Mouse (Mus musculus): ENCODE results near the gene Stk11. TPM values are rescaled to one million over a fixed set of nuclear protein-coding genes. Genes with fewer than 3 reads are reported as not detected.

The Stk11 gene
- polyA plus RNA-seq, 1 experiment from 2014 or later, result 16.1 TPM

GRCm38 (mm10) chr10:80080396-80081070 lies 35.1 kb upstream of the Stk11 start:
- no peaks in the 10 kb centered on the region for H3K9me3 ChIP-seq (replicated peaks)
- H3K4me3 ChIP-seq, result no peak overlapping the region
- WGBS, result 87% methylated on average over 16 of the region's 16 CpGs
- peaks cover 79% of the 10 kb centered on the region for H3K36me3 ChIP-seq
- H3K27ac ChIP-seq, result no peak overlapping the region
- DNase-seq (ENCODE audit: low spot score), result no peak
- peaks cover 7% of the 10 kb centered on the region for H3K4me1 ChIP-seq
- no peaks in the 10 kb centered on the region for H3K27me3 ChIP-seq (ENCODE audit: low read depth, poor library complexity, severe bottlenecking)

GRCm38 (mm10) chr10:80081075-80081474 lies 34.5 kb upstream of the Stk11 start:
- 82% methylated on average over 3 of the region's 3 CpGs for WGBS
- no peaks in the 10 kb centered on the region for H3K27me3 ChIP-seq (ENCODE audit: low read depth, poor library complexity, severe bottlenecking)
- H3K36me3 ChIP-seq, result peaks cover 82% of the 10 kb centered on the region
- peaks cover 2% of the 10 kb centered on the region for H3K4me1 ChIP-seq
- no peak overlapping the region for H3K27ac ChIP-seq
- H3K9me3 ChIP-seq (replicated peaks), result no peaks in the 10 kb centered on the region
- H3K4me3 ChIP-seq, result no peak overlapping the region
- DNase-seq (ENCODE audit: low spot score), result no peak

DNA sequence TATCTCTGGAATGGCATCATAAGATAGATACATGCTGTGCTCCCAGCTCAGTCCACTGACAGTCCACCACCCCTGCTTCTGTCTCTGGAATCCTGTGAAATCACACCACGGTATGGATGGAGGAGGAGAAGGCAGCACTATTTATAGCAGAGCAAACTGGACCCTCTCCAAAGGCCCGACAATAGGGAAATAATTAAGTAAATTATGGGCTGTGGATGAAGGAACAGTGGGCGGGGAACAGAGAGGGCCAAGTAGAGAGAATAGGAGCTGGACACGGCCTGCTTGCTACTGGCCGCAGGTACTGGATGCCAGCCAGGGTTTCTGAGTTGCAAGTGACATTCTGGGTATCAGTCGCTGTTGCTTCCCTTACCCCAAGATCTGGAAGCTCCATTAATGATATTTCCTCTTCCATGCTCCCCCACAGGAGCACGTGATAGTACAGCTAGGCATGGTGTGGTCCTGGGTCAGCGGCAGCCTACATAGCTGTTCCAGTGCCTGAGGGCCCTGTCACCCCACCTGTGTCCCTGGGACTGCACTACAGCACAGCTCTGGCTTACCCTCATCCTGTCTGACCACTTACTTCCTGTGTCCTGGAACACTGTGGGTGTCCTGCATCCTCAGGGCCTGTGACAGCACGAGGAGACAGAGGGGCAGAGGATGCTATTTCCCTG lies 30.7 kb upstream of the Stk11 start:
- WGBS, result 84% methylated on average over 9 of the region's 9 CpGs
- H3K4me3 ChIP-seq, result no peak overlapping the region
- no peaks in the 10 kb centered on the region for H3K27me3 ChIP-seq (ENCODE audit: low read depth, poor library complexity, severe bottlenecking)
- DNase-seq (ENCODE audit: low spot score), result no peak
- H3K36me3 ChIP-seq, result peaks cover 64% of the 10 kb centered on the region
- H3K9me3 ChIP-seq (replicated peaks), result no peaks in the 10 kb centered on the region
- H3K27ac ChIP-seq, result no peak overlapping the region
- H3K4me1 ChIP-seq, result peaks cover 7% of the 10 kb centered on the region

GRCm38 (mm10) chr10:80086847-80087246 lies 28.8 kb upstream of the Stk11 start:
- Histone ChIP-seq H3K9me3 (replicated peaks) (no peaks in the 10 kb centered on the region), H3K4me3 (no peak overlapping the region), H3K36me3 (peaks cover 54% of the 10 kb centered on the region), H3K27me3 (ENCODE audit: low read depth, poor library complexity, severe bottlenecking) (no peaks in the 10 kb centered on the region), H3K4me1 (peaks cover 7% of the 10 kb centered on the region), H3K27ac (peak overlapping the region; percentile 31; the same call in 1 of the 2 replicates)
- DNase-seq (ENCODE audit: low spot score), result no peak
- 77% methylated on average over 3 of the region's 3 CpGs for WGBS

DNA sequence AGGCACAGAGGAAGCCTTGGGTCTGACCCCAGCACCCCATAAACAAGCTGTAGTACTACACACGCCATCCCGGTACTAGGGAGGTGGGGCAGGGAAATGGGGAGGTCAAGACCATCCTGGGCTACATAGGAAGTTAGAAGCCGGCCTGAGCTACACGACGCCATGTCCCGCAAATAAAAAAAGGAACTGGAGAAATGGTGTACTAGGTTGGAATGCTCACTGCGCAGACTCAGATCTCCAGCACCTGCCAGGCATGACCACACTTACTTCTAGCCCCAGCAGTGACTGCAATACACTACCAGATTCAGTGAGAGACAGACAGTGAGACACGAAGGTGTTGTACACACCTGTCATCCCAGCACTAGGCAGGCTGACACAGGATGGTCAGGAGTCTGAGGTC lies 28.1 kb upstream of the Stk11 start:
- 93% methylated on average over 8 of the region's 8 CpGs for WGBS
- H3K4me1 ChIP-seq, result peaks cover 7% of the 10 kb centered on the region
- H3K27ac ChIP-seq, result no peak overlapping the region
- no peaks in the 10 kb centered on the region for H3K9me3 ChIP-seq (replicated peaks)
- H3K36me3 ChIP-seq, result peaks cover 48% of the 10 kb centered on the region
- no peak for DNase-seq (ENCODE audit: low spot score)
- no peaks in the 10 kb centered on the region for H3K27me3 ChIP-seq (ENCODE audit: low read depth, poor library complexity, severe bottlenecking)
- H3K4me3 ChIP-seq, result no peak overlapping the region

GRCm38 (mm10) chr10:80089146-80089545 lies 26.5 kb upstream of the Stk11 start:
- Histone ChIP-seq H3K4me1 (peaks cover 7% of the 10 kb centered on the region), H3K36me3 (peaks cover 31% of the 10 kb centered on the region), H3K9me3 (replicated peaks) (no peaks in the 10 kb centered on the region), H3K4me3 (0 out of 2 replicates have a peak overlapping the region, but pooled peaks have one; percentile 5), H3K27me3 (ENCODE audit: low read depth, poor library complexity, severe bottlenecking) (no peaks in the 10 kb centered on the region), H3K27ac (no peak overlapping the region; the same call in 1 of the 2 replicates)
- DNase-seq (ENCODE audit: low spot score), result no peak
- WGBS, result 61% methylated on average over 4 of the region's 4 CpGs

DNA sequence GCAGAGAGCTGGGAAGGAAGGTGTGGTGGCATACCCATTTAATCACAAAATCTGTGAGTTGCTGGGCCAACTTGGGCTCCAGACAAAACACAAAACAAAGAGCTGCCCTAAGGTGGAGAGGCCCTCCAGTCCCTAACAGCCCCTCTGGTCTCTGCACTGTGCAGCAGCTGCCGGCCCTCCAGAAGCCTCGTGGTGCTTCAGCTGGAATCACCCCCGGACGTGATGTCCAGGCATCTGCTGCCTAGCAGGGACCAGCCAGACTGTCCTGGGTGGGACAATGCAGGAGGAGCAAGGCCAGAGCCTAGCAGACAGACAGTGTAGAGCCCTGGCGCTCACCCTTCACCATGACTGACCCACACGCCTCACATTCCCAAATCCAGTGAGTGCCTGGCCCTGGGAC lies 24.1 kb upstream of the Stk11 start:
- H3K9me3 ChIP-seq (replicated peaks), result no peaks in the 10 kb centered on the region
- DNase-seq (ENCODE audit: low spot score), result no peak
- H3K4me1 ChIP-seq, result peaks cover 13% of the 10 kb centered on the region
- H3K27ac ChIP-seq, result no peak overlapping the region
- H3K27me3 ChIP-seq (ENCODE audit: low read depth, poor library complexity, severe bottlenecking), result no peaks in the 10 kb centered on the region
- peaks cover 16% of the 10 kb centered on the region for H3K36me3 ChIP-seq
- WGBS, result 93% methylated on average over 6 of the region's 6 CpGs
- no peak overlapping the region for H3K4me3 ChIP-seq

DNA sequence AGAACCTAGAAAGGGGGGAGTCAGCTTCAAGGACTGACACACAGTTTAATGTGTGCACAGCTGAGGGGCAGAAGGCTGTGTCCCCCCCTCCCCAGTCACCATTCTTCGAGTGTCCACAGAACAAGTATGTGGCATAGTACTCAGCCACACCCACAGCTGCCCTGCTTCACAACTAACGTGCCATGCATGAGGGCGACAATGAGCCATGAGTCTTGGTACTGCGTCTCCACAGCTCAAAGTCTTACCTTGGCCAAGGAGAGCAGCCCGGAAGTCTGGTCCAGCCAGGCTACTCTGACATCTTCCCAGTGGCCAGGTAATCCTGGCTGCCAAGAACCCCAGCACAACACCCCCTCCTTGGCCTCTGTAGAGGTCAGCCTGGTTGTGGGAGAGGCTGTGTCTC lies 22.9 kb upstream of the Stk11 start:
- H3K4me1 ChIP-seq, result peaks cover 23% of the 10 kb centered on the region
- 90% methylated on average over 5 of the region's 5 CpGs for WGBS
- no peak for DNase-seq (ENCODE audit: low spot score)
- H3K4me3 ChIP-seq, result no peak overlapping the region
- H3K27me3 ChIP-seq (ENCODE audit: low read depth, poor library complexity, severe bottlenecking), result no peaks in the 10 kb centered on the region
- no peak overlapping the region for H3K27ac ChIP-seq
- H3K36me3 ChIP-seq, result peaks cover 16% of the 10 kb centered on the region
- no peaks in the 10 kb centered on the region for H3K9me3 ChIP-seq (replicated peaks)

- no peak overlapping the region for H3K27ac ChIP-seq
- DNase-seq (ENCODE audit: low spot score), result no peak
- H3K36me3 ChIP-seq, result peaks cover 16% of the 10 kb centered on the region
- no peak overlapping the region for H3K4me3 ChIP-seq
- WGBS, result 95% methylated on average over 6 of the region's 6 CpGs
- H3K9me3 ChIP-seq (replicated peaks), result no peaks in the 10 kb centered on the region
- peaks cover 30% of the 10 kb centered on the region for H3K4me1 ChIP-seq
- no peaks in the 10 kb centered on the region for H3K27me3 ChIP-seq (ENCODE audit: low read depth, poor library complexity, severe bottlenecking)
Observed at GRCm38 (mm10) chr10:80094085-80094484, 21.5 kb upstream of the Stk11 start.

DNA sequence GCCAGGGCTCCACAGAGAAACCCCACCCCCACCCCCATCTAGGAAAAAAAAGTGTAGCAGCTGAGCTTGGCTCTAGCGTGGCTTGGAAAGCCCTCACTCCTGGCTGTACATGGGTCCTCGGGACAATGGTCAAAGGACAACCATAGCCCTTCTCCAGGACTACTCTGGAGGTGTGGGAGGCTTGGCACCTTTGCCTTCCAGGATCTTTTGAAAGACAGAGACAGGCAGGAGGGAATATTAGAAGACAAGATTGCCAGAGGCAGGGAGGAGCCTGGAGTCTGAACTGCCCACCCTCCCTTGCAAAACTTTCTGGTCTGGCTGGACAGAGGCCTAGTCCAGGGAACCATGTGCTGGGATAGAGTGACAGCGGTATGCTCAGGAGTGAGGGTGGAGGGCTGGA lies 20.9 kb upstream of the Stk11 start:
- no peaks in the 10 kb centered on the region for H3K27me3 ChIP-seq (ENCODE audit: low read depth, poor library complexity, severe bottlenecking)
- no peaks in the 10 kb centered on the region for H3K9me3 ChIP-seq (replicated peaks)
- no peak overlapping the region for H3K27ac ChIP-seq
- H3K4me1 ChIP-seq, result peaks cover 32% of the 10 kb centered on the region
- H3K36me3 ChIP-seq, result peaks cover 16% of the 10 kb centered on the region
- WGBS, result 89% methylated on average over 3 of the region's 3 CpGs
- H3K4me3 ChIP-seq, result no peak overlapping the region
- no peak for DNase-seq (ENCODE audit: low spot score)

- Histone ChIP-seq H3K36me3 (peaks cover 13% of the 10 kb centered on the region), H3K4me1 (peaks cover 37% of the 10 kb centered on the region), H3K4me3 (no peak overlapping the region), H3K27ac (no peak overlapping the region), H3K9me3 (replicated peaks) (no peaks in the 10 kb centered on the region), H3K27me3 (ENCODE audit: low read depth, poor library complexity, severe bottlenecking) (no peaks in the 10 kb centered on the region)
- WGBS, result 91% methylated on average over 5 of the region's 5 CpGs
- DNase-seq (ENCODE audit: low spot score), result no peak
Observed at GRCm38 (mm10) chr10:80095547-80095946, 20.1 kb upstream of the Stk11 start.

DNA sequence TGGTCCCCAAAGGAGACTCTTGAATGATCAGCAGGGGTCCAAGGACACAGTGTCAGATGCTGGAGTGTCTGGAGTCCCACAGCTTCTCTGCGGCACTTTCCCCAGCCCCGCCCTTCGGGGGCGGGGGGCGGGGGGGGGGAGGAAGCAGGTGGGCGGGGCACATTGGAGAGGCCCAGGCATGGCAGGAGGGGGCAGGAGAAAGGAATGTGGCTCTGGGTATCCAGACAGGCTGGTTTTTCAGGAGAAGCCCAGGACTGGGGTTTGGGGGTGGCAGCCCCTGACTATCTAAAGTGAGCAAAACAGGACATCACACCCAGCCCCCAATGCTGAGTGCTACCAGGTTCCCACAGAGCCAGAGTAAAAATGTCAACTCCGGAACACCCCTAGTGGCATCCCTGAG lies 18.3 kb upstream of the Stk11 start:
- Histone ChIP-seq H3K4me3 (0 out of 2 replicates have a peak overlapping the region, but pooled peaks have one; percentile 5), H3K27me3 (ENCODE audit: low read depth, poor library complexity, severe bottlenecking) (no peaks in the 10 kb centered on the region), H3K4me1 (peaks cover 54% of the 10 kb centered on the region), H3K9me3 (replicated peaks) (no peaks in the 10 kb centered on the region), H3K36me3 (0 out of 2 replicates have a peak, but pooled peaks cover 4% of the 10 kb centered on the region), H3K27ac (peak overlapping the region; percentile 50)
- 17% methylated on average over 6 of the region's 7 CpGs for WGBS
- peak; percentile 65 for DNase-seq (ENCODE audit: low spot score)

GRCm38 (mm10) chr10:80098630-80099029 lies 17.0 kb upstream of the Stk11 start:
- DNase-seq (ENCODE audit: low spot score), result no peak
- Histone ChIP-seq H3K9me3 (replicated peaks) (no peaks in the 10 kb centered on the region), H3K36me3 (0 out of 2 replicates have a peak, but pooled peaks cover 4% of the 10 kb centered on the region), H3K4me3 (no peak overlapping the region), H3K27me3 (ENCODE audit: low read depth, poor library complexity, severe bottlenecking) (no peaks in the 10 kb centered on the region), H3K27ac (no peak overlapping the region; the same call in 1 of the 2 replicates), H3K4me1 (peaks cover 61% of the 10 kb centered on the region)
- WGBS, result 88% methylated on average over 5 of the region's 5 CpGs

Data from limb, embryonic 10.5 days (tissue).